Mouse (Mus musculus): ENCODE measurements at regions not wholly inside any gene's neighbourhood (a gene's known extent, or its start where the extent isn't known, plus 50 kb on each side); places are given as distances from the start of the nearest gene placed in this dataset.

DNA sequence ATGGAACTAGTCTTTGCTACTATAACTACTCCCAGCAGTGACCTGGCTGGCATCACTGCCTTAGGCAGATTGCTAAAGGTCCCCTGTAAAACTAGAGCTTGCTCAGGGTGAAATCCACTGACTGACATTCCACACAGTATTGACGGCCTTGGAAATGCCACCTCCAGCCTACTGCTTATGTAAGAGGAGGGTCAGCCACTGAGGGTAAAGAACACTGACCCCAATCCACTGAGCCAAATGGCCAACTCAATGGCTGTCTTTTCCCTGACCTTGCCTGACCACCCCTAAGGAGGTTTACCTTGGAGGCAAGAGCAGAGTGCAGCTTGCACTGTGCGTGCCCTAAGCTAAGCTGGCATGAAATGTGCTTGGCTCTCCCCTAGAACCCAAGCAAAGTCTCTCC, 216.0 kb upstream of the Foxq1 start:
- TF ChIP-seq CTCF (IDR thresholded peaks at IDR 0.05; ENCODE audit: low read depth) = no peak
- 83% methylated on average over 2 of the region's 2 CpGs for WGBS

DNA sequence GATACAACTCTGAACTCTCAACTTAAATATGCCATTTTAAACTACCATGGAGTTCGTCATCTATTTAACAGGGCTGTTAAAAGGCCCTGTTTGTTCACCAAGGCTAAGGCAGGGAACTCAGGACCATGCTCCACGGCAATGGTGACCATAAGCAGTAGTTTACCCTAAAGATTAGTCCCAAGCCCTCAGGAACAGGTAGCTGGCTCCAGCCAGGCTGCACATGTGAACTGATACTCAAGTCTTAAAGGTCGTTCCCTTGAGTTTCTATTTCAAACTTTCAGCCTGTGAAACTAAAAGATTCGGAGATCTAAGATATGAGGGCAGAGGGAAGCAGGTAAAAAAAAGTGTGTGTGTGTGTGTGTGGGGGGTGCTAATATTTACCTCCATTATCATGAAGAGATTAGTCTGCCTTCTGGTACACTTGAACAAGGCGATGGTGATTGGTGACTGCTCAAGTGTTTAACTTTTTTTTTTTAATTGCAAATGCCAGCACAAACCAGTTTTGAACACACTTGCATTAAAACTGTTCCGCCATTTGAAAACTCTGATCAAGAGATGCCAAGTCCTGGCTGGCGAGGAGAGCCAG, 215.5 kb upstream of the Foxq1 start:
- DNase-seq (ENCODE audit: low spot score) (no peak), ATAC-seq (no peak)
- 82% methylated on average over 7 of the region's 7 CpGs for whole genome bisulfite sequencing
- no peak overlapping the region for H3K4me3 ChIP-seq (ENCODE audit: low read length)
- no peak for TF ChIP-seq CTCF (IDR thresholded peaks at IDR 0.05; ENCODE audit: low read depth)
- H3K9ac ChIP-seq (replicated peaks; ENCODE audit: low read length) = no peak overlapping the region
- no peaks in the 10 kb centered on the region for H3K4me1 ChIP-seq (ENCODE audit: insufficient read depth, low read length)
- H3K27ac ChIP-seq = no peak overlapping the region
- no peaks in the 10 kb centered on the region for H3K27me3 ChIP-seq (ENCODE audit: insufficient read depth, low read length)
- H3K36me3 ChIP-seq (ENCODE audit: insufficient read depth, low read length) = no peaks in the 10 kb centered on the region
- H3K9me3 ChIP-seq (ENCODE audit: low read length) = no peaks in the 10 kb centered on the region
- H3K4me2 ChIP-seq (ENCODE audit: low read depth, low read length) = no peak overlapping the region

More for the DNA sequence above, 216.0 kb upstream of the Foxq1 start:
- H3K4me1 ChIP-seq (ENCODE audit: insufficient read depth, low read length) = no peaks in the 10 kb centered on the region
- H3K9me3 ChIP-seq (ENCODE audit: low read length) = no peaks in the 10 kb centered on the region
- H3K27me3 ChIP-seq (ENCODE audit: insufficient read depth, low read length) = no peaks in the 10 kb centered on the region
- ATAC-seq = no peak
- no peak overlapping the region for H3K27ac ChIP-seq
- H3K36me3 ChIP-seq (ENCODE audit: insufficient read depth, low read length) = no peaks in the 10 kb centered on the region
- no peak overlapping the region for H3K9ac ChIP-seq (replicated peaks; ENCODE audit: low read length)
- H3K4me2 ChIP-seq (ENCODE audit: low read depth, low read length) = no peak overlapping the region
- H3K4me3 ChIP-seq (ENCODE audit: low read length) = no peak overlapping the region
- no peak for DNase-seq (ENCODE audit: low spot score)

DNA sequence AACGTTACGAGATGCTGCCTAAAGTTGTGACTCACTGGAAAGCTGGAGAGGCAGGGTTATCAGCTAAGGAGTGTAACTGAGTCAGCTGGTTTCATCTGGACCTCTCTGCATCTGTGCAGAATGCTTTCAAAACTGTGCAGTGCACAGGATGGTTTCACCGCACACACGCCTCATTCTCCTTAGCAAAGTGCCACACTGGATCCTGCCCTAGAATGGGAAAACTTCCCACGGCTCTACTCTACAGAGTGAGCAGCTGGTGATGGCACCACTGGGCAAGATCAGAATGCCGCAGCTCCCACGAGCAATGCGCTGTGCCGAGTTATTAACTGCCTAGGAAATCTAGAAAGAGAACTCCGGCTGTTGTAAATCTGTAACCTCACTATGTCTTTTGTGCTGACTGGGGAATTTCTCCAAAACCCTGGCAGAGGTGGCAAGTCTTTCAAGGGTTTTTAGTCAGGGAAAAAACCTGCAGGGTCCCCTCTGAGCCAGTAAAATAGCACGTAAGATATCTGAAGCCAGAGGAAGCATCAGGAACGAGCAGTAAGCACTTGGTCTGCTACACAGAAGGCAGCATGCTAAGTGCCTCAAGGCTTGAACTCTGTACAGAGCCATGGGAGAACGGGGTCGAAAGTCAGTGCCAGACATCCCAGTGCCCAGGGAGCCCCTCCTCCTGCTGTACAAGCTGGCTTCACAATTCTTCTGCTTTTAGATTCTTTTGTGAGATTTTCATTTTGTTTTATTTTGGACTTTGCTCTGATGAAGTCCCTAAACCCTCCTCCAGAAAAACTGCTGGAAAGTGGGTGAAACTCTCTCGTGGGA, 214.4 kb upstream of the Foxq1 start:
- DNase-seq (ENCODE audit: low spot score) = no peak
- Histone ChIP-seq H3K4me3 (ENCODE audit: low read length) (no peak overlapping the region), H3K36me3 (ENCODE audit: insufficient read depth, low read length) (no peaks in the 10 kb centered on the region), H3K9me3 (ENCODE audit: low read length) (no peaks in the 10 kb centered on the region), H3K4me1 (ENCODE audit: insufficient read depth, low read length) (no peaks in the 10 kb centered on the region), H3K27me3 (ENCODE audit: insufficient read depth, low read length) (no peaks in the 10 kb centered on the region), H3K27ac (no peak overlapping the region), H3K9ac (replicated peaks; ENCODE audit: low read length) (no peak overlapping the region), H3K4me2 (ENCODE audit: low read depth, low read length) (no peak overlapping the region)
- 72% methylated on average over 15 of the region's 15 CpGs for WGBS
- no peak for ATAC-seq
- TF ChIP-seq CTCF (IDR thresholded peaks at IDR 0.05; ENCODE audit: low read depth) = no peak

DNA sequence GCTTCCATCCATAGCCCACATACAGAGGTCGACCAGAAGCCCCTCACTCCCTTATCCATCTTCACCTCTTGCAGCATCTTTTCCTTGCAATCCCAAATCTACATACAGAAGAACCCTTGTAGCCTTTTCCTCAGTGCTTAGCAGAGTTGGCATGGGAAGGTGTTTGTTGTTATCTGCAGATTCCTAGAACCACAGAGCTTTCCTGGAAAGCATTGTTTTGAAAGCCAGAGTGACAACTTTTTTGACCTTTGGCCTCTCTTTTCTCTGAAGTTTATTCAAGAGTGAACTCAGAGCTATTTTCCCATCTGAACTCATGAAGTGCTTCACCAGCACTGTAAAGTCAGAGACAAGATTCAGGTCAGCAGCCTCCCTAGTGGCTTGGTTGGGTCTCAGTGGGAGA, 209.7 kb upstream of the Foxq1 start:
- Histone ChIP-seq H3K27me3 (ENCODE audit: insufficient read depth, low read length) (no peaks in the 10 kb centered on the region), H3K9ac (replicated peaks; ENCODE audit: low read length) (no peak overlapping the region), H3K36me3 (ENCODE audit: insufficient read depth, low read length) (no peaks in the 10 kb centered on the region), H3K9me3 (ENCODE audit: low read length) (no peaks in the 10 kb centered on the region), H3K4me1 (ENCODE audit: insufficient read depth, low read length) (no peaks in the 10 kb centered on the region), H3K4me3 (ENCODE audit: low read length) (no peak overlapping the region), H3K4me2 (ENCODE audit: low read depth, low read length) (no peak overlapping the region), H3K27ac (no peak overlapping the region)
- ATAC-seq (no peak), DNase-seq (ENCODE audit: low spot score) (no peak)
- 70% methylated on average over 1 of the region's 1 CpGs for WGBS
- no peak for TF ChIP-seq CTCF (IDR thresholded peaks at IDR 0.05; ENCODE audit: low read depth)

DNA sequence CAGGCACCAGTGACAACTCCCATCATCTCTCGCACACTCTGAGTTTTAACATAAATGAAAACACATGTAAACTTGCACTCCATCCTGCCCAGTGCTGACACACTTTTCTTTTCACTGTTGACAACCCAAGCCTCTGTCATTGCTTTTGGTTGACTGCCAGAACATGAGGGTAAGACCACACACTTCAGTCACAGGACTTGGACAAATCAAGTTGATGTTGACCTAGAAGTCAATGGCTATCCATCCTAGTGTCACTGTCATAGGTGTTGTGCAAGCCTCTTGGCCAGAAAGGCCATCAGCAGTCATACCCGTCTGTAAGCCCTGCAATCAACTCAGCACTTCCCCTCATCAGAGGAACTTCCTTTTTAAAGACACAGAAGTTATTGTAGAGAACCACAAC, 208.9 kb upstream of the Foxq1 start:
- no peak overlapping the region for H3K9ac ChIP-seq (replicated peaks; ENCODE audit: low read length)
- no peaks in the 10 kb centered on the region for H3K9me3 ChIP-seq (ENCODE audit: low read length)
- no peaks in the 10 kb centered on the region for H3K27me3 ChIP-seq (ENCODE audit: insufficient read depth, low read length)
- no peak overlapping the region for H3K27ac ChIP-seq
- WGBS = 86% methylated on average over 2 of the region's 2 CpGs
- no peak overlapping the region for H3K4me3 ChIP-seq (ENCODE audit: low read length)
- no peaks in the 10 kb centered on the region for H3K4me1 ChIP-seq (ENCODE audit: insufficient read depth, low read length)
- no peak overlapping the region for H3K4me2 ChIP-seq (ENCODE audit: low read depth, low read length)
- ATAC-seq = no peak
- no peaks in the 10 kb centered on the region for H3K36me3 ChIP-seq (ENCODE audit: insufficient read depth, low read length)
- no peak for TF ChIP-seq CTCF (IDR thresholded peaks at IDR 0.05; ENCODE audit: low read depth)
- no peak for DNase-seq (ENCODE audit: low spot score)

DNA sequence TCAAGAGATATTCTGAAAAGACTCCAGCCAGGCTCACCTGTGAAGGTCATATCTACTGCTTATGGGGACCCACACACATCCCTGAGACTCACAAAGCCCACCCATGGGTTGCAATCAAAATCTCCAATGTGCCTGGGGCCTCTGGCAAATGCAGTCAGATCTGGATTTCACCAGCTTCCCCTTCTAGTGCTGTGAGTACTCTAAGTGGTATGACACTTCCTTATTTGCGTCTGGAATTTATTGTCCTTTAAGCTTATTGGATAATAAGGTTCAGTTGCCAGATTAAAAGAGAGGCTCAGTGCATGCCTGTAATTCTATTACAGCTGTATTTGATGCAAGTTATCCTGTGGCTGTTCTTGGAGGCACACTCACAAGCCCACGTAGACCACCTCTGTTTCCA, 206.3 kb upstream of the Foxq1 start:
- Histone ChIP-seq H3K36me3 (ENCODE audit: insufficient read depth, low read length) (no peaks in the 10 kb centered on the region), H3K4me2 (ENCODE audit: low read depth, low read length) (no peak overlapping the region), H3K4me3 (ENCODE audit: low read length) (no peak overlapping the region), H3K9ac (replicated peaks; ENCODE audit: low read length) (no peak overlapping the region), H3K27me3 (ENCODE audit: insufficient read depth, low read length) (no peaks in the 10 kb centered on the region), H3K4me1 (ENCODE audit: insufficient read depth, low read length) (no peaks in the 10 kb centered on the region), H3K9me3 (ENCODE audit: low read length) (no peaks in the 10 kb centered on the region), H3K27ac (no peak overlapping the region)
- TF ChIP-seq CTCF (IDR thresholded peaks at IDR 0.05; ENCODE audit: low read depth) = no peak
- ATAC-seq (no peak), DNase-seq (ENCODE audit: low spot score) (no peak)
- WGBS = 78% methylated on average over 2 of the region's 2 CpGs

DNA sequence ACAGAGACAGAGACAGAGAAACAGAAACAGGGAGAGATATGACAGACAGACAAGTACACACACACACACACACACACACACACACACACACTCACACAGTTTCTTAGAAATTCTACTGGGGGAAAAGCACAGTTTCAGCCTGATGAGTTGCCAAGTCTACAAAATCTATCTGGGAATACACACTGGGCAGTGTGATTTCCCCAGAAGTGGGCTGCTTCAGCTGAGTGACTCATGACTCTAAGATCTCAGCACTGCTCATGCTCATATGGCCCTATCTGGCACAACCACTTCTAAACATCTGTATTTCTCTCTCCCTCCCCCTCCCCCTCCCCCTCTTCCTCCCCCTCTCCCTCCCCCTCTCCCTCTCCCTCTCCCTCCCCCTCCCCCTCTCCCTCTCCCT, 204.5 kb upstream of the Foxq1 start:
- ATAC-seq (no peak), DNase-seq (ENCODE audit: low spot score) (no peak)
- TF ChIP-seq CTCF (IDR thresholded peaks at IDR 0.05; ENCODE audit: low read depth) = no peak
- Histone ChIP-seq H3K36me3 (ENCODE audit: insufficient read depth, low read length) (no peaks in the 10 kb centered on the region), H3K27me3 (ENCODE audit: insufficient read depth, low read length) (no peaks in the 10 kb centered on the region), H3K4me3 (ENCODE audit: low read length) (no peak overlapping the region), H3K4me2 (ENCODE audit: low read depth, low read length) (no peak overlapping the region), H3K27ac (no peak overlapping the region), H3K9me3 (ENCODE audit: low read length) (no peaks in the 10 kb centered on the region), H3K4me1 (ENCODE audit: insufficient read depth, low read length) (no peaks in the 10 kb centered on the region), H3K9ac (replicated peaks; ENCODE audit: low read length) (no peak overlapping the region)
